Mouse (Mus musculus): ENCODE results near the gene Acsm1. TPM values are rescaled to one million over a fixed set of nuclear protein-coding genes. Genes with fewer than 3 reads are reported as not detected.
"Not testable (repeated sequence)": the region's sequence is repeated elsewhere in the genome, so short reads cannot be mapped to it uniquely, and the experiment has no call there.

The Acsm1 gene
- not detected for total RNA-seq (2022)

- DNase-seq (ENCODE audit: low spot score in 2 of 2): no peak
Observed at GRCm38 (mm10) chr7:119606664-119607076, at the start of gene Acsm1. Gene Acsm1, plus strand, starts transcription at chr7:119607026.

GRCm38 (mm10) chr7:119559789-119560451 lies 46.9 kb upstream of the Acsm1 start:
- DNase-seq (ENCODE audit: low spot score in 2 of 2): no peak

GRCm38 (mm10) chr7:119560452-119560835 lies 46.4 kb upstream of the Acsm1 start:
- DNase-seq (ENCODE audit: low spot score in 2 of 2): no peak

GRCm38 (mm10) chr7:119561441-119561840 lies 45.4 kb upstream of the Acsm1 start:
- DNase-seq (ENCODE audit: low spot score in 2 of 2): no peak

GRCm38 (mm10) chr7:119562476-119562875 lies 44.4 kb upstream of the Acsm1 start:
- DNase-seq (ENCODE audit: low spot score in 2 of 2): not testable (repeated sequence)

- no peak for DNase-seq (ENCODE audit: low spot score in 2 of 2)
Observed at GRCm38 (mm10) chr7:119594530-119595107, 12.2 kb upstream of the Acsm1 start.

- no peak for DNase-seq (ENCODE audit: low spot score in 2 of 2)
Observed at GRCm38 (mm10) chr7:119595306-119595705, 11.5 kb upstream of the Acsm1 start.

GRCm38 (mm10) chr7:119596536-119596935 lies 10.3 kb upstream of the Acsm1 start:
- DNase-seq (ENCODE audit: low spot score in 2 of 2): no peak

GRCm38 (mm10) chr7:119601195-119601953 lies 5.5 kb upstream of the Acsm1 start:
- DNase-seq (ENCODE audit: low spot score in 2 of 2): no peak

- no peak for DNase-seq (ENCODE audit: low spot score in 2 of 2)
Observed at GRCm38 (mm10) chr7:119601954-119602317, 4.9 kb upstream of the Acsm1 start.

- no peak for DNase-seq (ENCODE audit: low spot score in 2 of 2)
Observed at GRCm38 (mm10) chr7:119604903-119605483, 1.8 kb upstream of the Acsm1 start.

GRCm38 (mm10) chr7:119605926-119606663 lies 731 bp upstream of the Acsm1 start:
- DNase-seq (ENCODE audit: low spot score in 2 of 2): no peak

- no peak for DNase-seq (ENCODE audit: low spot score in 2 of 2)
Observed at GRCm38 (mm10) chr7:119607796-119608515, 1.1 kb downstream of the Acsm1 start.

- no peak for DNase-seq (ENCODE audit: low spot score in 2 of 2)
Observed at GRCm38 (mm10) chr7:119616531-119616930, 9.7 kb downstream of the Acsm1 start.

- no peak for DNase-seq (ENCODE audit: low spot score in 2 of 2)
Observed at GRCm38 (mm10) chr7:119617593-119617992, 10.8 kb downstream of the Acsm1 start.

GRCm38 (mm10) chr7:119618209-119618935 lies 11.5 kb downstream of the Acsm1 start:
- DNase-seq (ENCODE audit: low spot score in 2 of 2): no peak

- DNase-seq (ENCODE audit: low spot score in 2 of 2): no peak
Observed at GRCm38 (mm10) chr7:119620157-119620556, 13.3 kb downstream of the Acsm1 start.

GRCm38 (mm10) chr7:119638773-119639172 lies 31.9 kb downstream of the Acsm1 start:
- no peak for DNase-seq (ENCODE audit: low spot score in 2 of 2)

GRCm38 (mm10) chr7:119642307-119642706 lies 35.5 kb downstream of the Acsm1 start:
- no peak for DNase-seq (ENCODE audit: low spot score in 2 of 2)

GRCm38 (mm10) chr7:119667893-119668292 lies 61.1 kb downstream of the Acsm1 start:
- DNase-seq (ENCODE audit: low spot score in 2 of 2): no peak

Data from layer of hippocampus, adult 8-10 months (tissue).